Mouse (Mus musculus): Measurements from ENCODE around the gene Lyrm1. TPM values are rescaled to one million over a fixed set of nuclear protein-coding genes. Genes with fewer than 3 reads are reported as not detected.

The Lyrm1 gene
- total RNA-seq, 4 experiments from 2014 or later = 9.1 to 10.7 (median 10.0) TPM

DNA sequence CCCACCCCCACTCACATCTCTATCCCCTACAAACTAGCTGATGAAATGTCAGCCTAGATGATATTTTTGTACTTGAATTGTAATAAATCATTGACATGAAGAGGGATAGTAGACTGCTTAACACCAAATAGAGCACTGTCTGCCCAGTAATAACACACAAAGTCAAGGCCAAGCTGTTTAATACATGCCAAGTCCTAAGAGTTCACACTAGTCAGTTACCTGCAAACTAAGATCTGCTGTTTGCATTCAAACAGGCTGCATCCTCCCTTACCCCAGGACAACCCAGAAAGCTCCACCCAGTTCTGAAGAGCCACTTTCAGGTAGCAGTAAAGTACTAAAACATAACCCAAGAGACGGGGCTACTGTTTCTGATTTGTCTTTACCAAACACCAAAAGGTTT lies 3.5 kb upstream of the Lyrm1 start:
- no peak for DNase-seq (ENCODE audit: low spot score)

GRCm38 (mm10) chr7:119892742-119893141 lies 2.9 kb upstream of the Lyrm1 start:
- no peak for DNase-seq (ENCODE audit: low spot score)

- DNase-seq (ENCODE audit: low spot score) = peak; percentile 19
Measured at GRCm38 (mm10) chr7:119894818-119895544, 680 bp upstream of the Lyrm1 start.

GRCm38 (mm10) chr7:119897521-119898109 lies 2.0 kb downstream of the Lyrm1 start:
- DNase-seq (ENCODE audit: low spot score) = no peak

DNA sequence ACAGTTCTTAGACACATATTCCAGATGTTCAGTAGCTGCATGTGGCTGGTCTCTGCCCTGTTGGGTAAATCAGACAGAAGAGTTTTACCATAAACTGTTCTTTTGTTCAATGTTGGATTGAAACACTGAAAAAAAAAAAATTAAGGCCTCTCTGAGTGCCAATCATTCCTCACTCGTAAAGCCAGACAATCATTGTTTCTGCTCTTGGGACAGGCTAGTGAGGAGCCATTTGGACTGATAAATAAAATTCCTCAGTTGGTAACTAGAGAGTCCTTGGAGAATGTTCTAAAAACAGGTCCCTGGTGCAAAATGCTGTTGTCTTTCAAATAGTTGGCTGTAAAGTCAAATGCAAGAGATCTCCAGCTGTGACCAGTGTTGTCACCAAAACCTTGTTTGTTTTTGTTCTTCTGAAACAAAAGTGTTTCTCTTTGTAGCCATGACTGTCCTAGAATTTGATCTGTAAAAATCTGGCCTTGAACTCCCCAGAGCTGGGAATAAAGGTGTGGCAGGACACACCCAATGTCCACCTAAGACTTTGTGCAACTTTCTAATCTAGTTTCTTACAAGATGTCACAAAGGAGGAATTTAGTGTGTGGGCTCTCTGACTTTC lies 2.7 kb downstream of the Lyrm1 start:
- DNase-seq (ENCODE audit: low spot score) = no peak

GRCm38 (mm10) chr7:119899386-119900057 lies 3.9 kb downstream of the Lyrm1 start:
- no peak for DNase-seq (ENCODE audit: low spot score)

GRCm38 (mm10) chr7:119906523-119907215 lies 11.0 kb downstream of the Lyrm1 start:
- no peak for DNase-seq (ENCODE audit: low spot score)

DNA sequence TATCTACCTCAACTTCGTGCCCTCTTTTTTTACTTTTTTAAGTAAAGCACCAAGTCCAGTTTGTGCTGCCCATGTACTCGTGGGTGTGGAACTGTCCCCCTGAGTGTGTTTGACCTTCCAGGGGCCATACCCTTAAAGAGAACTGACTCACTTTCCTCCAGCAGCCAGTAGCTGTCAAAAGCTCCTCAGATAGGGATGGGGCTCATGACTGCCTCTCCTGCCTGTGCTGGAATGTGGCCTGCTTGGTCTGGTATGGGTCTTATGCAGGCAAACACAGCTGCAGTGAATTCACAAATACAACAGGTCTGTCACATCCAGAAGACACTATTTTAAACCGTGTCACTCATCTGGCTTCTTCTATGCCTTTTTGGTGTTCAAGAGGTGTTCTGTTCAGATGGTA lies 16.1 kb downstream of the Lyrm1 start:
- no peak for DNase-seq (ENCODE audit: low spot score)

GRCm38 (mm10) chr7:119920457-119920856 lies 24.8 kb downstream of the Lyrm1 start:
- DNase-seq (ENCODE audit: low spot score) = peak; percentile 45

GRCm38 (mm10) chr7:119921054-119921453 lies 25.4 kb downstream of the Lyrm1 start:
- DNase-seq (ENCODE audit: low spot score) = no peak

DNA sequence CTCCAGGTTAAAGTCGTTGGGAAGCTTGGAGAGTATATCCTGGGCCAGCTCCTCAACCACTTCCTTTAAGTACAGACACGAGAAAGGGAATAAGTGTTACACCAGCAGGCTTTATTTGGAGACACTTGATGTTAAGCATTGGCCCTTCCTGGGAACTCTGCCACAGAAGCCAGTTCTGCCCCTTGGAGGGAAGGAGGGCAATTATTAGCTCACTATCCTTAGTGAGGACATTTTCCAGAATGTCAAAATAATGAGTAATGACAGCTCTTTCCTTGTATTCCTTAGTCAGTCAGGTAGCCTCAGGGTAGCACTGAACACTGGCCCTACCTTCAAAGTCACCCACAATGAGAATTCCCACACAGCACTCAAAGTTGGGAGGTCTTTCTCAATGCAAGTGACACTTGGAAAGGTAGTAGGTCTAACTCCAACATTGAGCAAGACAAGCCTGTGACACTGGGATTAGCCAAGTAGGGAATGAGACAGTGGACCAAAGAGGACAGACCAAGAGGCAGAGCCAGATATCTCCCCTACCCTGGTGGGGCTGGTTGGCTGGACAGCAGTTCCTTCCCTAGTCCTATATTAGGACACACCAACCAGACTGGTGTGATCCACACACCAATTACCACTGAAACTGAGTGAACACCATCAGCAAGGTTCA lies 33.3 kb downstream of the Lyrm1 start:
- no peak for DNase-seq (ENCODE audit: low spot score)

DNA sequence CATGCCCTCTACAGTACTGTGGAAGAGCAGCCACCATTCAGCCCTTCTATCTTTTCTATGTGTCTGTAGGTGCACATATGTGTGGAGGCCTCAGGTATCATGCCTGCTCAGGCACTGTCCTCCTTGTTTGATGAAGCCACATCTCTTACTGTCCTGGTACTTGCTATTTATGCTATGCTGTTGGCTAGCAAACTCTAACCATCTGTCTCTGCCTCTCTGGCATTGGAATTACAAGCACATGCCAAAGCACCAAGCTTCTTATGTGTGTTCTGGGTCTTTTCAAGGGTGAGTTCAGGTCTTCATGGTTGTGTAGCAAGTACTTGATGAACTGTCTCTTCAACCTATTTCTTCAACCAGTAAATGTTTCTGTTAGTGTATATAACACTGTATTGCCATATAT lies 40.7 kb downstream of the Lyrm1 start:
- DNase-seq (ENCODE audit: low spot score) = no peak

DNA sequence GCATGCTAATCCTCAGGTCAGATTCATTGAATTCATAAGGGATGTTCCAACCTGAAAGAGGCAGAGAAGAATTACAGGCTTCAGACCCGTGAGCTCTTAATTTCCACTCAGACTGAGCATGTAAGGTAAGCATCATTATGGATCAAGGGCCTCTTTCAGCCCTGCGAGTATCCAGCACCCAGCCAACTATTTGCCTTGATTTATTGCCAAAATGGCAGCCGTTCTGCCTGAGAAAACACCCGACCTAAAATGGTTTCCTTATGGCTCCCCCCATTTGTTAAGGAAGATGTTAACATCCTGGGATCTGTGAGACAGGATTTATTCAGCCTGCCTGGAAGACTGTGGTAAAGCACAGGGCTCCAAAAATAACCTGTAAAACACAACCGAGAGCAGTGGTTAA lies 41.4 kb downstream of the Lyrm1 start:
- DNase-seq (ENCODE audit: low spot score) = no peak

DNA sequence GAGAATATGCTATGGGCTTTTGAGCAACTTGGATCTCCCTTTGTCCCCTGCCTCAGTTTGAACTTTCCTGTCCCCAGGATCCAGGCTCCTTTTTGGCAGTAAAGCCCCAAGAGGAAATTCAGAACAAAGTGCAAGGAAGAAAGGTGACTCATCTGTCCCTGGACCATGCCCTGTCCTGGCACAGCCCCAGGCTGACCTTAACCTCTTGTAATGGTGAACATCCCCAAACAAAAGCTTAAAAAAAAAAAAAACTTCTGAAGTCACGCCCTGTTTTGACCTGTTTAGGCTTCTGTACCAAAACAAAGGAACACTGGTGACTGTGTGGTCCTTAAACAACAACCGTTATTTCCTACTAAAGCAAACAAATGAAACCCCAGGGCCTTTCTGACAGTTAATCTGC lies 45.9 kb downstream of the Lyrm1 start:
- DNase-seq (ENCODE audit: low spot score) = peak; percentile 73

DNA sequence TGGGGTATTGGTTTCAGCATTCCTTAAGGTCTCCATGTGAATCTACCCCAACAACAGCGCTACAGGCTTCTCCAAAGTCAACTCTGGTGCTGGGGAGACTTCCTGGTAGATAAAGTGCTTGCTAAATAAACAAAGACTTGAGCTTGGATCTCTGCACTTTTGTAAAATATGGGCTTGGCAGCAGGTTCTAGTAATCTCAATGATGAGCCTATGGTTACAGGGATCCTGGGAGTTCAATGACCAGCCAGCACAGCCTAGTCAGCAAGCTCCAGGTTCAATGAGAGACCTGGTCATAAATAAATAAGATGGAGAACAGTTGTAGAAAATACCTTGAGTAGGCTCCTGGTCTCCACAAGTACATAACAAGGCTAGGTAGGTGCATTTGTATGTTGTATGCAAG lies 58.4 kb downstream of the Lyrm1 start:
- DNase-seq (ENCODE audit: low spot score) = no peak

GRCm38 (mm10) chr7:119957421-119957820 lies 61.8 kb downstream of the Lyrm1 start:
- no peak for DNase-seq (ENCODE audit: low spot score)

DNA sequence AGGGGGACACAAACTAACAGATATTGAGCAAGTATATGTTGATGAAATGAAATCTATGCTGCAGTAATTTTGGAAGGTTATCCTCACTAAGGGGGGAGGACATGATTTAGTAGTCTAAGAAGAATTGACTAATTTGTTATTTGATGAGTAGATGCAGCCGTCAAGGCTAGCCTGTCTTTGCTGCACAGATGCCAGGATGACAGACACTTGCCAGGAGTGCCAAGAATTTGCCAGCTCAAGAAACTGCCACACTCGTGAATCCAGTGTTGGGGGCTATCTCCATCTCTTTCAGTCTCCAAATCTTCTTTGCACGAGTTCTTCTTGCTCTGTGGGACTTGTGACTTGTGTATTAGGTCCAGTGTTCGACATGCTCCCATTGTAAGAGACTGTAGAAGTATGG lies 63.4 kb downstream of the Lyrm1 start:
- DNase-seq (ENCODE audit: low spot score) = no peak

DNA sequence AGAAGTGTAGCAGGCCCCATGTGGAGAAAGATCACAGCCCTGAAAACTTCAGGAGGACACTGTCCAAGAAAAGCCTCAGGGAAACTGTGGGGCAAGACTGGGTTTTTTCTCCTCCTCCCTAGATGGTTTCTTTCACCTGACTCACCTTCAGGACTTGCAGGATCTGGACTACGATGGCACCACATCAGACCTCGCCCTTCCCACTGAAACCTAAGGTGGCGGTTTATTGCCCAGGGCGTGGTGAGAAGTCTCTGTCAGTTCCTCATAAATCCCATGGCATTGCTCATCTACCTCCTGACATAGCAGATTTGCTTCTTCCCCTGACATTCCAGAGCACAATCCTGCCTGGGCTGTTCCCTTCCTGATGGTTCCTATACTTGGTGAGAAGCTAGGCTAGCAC lies 63.8 kb downstream of the Lyrm1 start:
- DNase-seq (ENCODE audit: low spot score) = no peak

GRCm38 (mm10) chr7:119960006-119960405 lies 64.3 kb downstream of the Lyrm1 start:
- DNase-seq (ENCODE audit: low spot score) = peak; percentile 43

GRCm38 (mm10) chr7:119960546-119960945 lies 64.9 kb downstream of the Lyrm1 start:
- DNase-seq (ENCODE audit: low spot score) = no peak

- DNase-seq (ENCODE audit: low spot score) = peak; percentile 93
Measured at GRCm38 (mm10) chr7:119961107-119961506, 65.4 kb downstream of the Lyrm1 start.

All from heart, adult 8-10 months (tissue).